Mouse (Mus musculus) kidney, adult 9 months (tissue): Measurements from ENCODE around the gene Dcst1.

Source experiments
- DNase-seq: peaks from one replicate; pipeline ENCODE4 v3.0.0; 2022

Gene Dcst1

GRCm38 (mm10) chr3:89305551-89306325 is 59.3 kb downstream of the Dcst1 start:
- DNase-seq, result peak; percentile 78

GRCm38 (mm10) chr3:89305105-89305504 is 59.9 kb downstream of the Dcst1 start:
- DNase-seq, result no peak

GRCm38 (mm10) chr3:89304440-89304839 is 60.6 kb downstream of the Dcst1 start:
- no peak for DNase-seq

GRCm38 (mm10) chr3:89300514-89300913 is 64.5 kb downstream of the Dcst1 start:
- no peak for DNase-seq
